Mouse (Mus musculus): Measurements from ENCODE around the gene Tjp2.

GRCm38 (mm10) chr19:24166516-24167091 is 58.2 kb downstream of the Tjp2 start:
- TF ChIP-seq CTCF (IDR thresholded peaks at IDR 0.05; ENCODE audit: control insufficient read depth, insufficient read depth, low read length), result no peak
- no peak for TF ChIP-seq POLR2A (IDR thresholded peaks at IDR 0.05; ENCODE audit: borderline replicate concordance, control insufficient read depth, low read depth, low read length)

All from bone marrow, adult 2 months (tissue).